Mouse (Mus musculus): ENCODE results near the gene Bcan. TPM values are rescaled to one million over a fixed set of nuclear protein-coding genes. Genes with fewer than 3 reads are reported as not detected.

Gene Bcan
- not detected for polyA plus RNA-seq (2015; fragmentation: Illumina TruSeq; extraction: RNeasy Lipid Tissue Mini Kit (QIAGEN cat#74804); ENCODE audit: insufficient read depth, low replicate concordance)

DNA sequence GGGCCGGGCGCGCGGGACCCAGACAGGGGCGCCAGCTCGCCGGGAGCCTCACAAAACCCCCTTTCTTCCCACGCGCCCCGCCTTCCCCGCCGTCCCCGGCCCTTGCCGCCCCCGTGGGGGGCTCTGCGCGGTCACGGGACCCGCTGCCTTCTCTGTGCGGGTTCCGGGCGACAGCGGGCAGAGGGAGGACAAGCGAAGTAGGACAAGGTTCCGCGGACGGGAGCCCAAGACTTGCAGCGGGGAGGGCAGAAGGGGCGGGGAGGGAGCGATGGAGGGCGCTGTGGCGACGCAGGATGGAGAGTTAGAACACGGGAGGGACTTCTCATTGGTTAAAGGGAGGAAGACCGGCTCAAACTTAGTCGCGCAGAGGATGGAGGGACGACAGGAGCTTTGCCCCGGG lies at the start of gene Bcan:
Bcan (minus strand) TSS at position 50 of the 400 bp plus-strand sequence.

DNA sequence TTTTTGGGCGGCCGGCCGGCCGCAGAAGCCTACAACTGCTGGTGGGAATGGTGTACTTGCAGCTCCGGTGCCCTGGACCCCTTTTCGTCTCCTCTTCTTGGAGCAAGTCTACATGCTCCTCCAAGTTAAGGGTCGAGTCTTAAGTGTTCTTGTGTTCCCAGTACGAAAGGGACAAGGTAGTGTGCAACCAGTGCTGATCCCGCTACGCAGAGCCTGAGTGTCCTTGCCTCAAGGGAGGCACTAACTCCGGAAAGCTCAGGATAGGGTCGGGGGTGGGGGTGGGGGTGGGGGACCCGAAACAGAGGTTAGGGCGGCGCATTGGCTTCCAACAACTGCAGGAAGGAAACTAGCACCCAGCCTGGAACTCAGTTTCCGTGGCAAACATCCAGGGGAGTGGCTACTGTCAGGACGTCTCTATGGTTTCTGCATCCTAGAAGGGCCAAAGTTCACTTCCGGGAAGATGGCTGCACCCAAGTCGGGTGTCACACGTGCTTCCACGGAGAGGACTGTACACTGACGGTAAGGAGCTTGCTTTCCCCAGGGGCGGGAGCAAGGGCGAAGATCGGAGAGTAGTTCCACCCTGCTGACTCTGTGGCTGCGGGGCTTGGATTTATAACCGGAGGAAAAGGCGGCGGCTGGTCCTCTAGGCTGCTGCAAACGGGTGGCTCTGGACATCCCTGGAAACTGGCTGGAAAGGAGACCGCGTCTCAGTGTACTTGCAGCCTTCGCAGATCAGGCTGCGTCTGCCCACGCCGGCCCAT lies 42.8 kb upstream of the Bcan start, which contains the start of gene Gpatch4:
Gpatch4 (plus strand) TSS at position 448 of the 761 bp plus-strand sequence.

DNA sequence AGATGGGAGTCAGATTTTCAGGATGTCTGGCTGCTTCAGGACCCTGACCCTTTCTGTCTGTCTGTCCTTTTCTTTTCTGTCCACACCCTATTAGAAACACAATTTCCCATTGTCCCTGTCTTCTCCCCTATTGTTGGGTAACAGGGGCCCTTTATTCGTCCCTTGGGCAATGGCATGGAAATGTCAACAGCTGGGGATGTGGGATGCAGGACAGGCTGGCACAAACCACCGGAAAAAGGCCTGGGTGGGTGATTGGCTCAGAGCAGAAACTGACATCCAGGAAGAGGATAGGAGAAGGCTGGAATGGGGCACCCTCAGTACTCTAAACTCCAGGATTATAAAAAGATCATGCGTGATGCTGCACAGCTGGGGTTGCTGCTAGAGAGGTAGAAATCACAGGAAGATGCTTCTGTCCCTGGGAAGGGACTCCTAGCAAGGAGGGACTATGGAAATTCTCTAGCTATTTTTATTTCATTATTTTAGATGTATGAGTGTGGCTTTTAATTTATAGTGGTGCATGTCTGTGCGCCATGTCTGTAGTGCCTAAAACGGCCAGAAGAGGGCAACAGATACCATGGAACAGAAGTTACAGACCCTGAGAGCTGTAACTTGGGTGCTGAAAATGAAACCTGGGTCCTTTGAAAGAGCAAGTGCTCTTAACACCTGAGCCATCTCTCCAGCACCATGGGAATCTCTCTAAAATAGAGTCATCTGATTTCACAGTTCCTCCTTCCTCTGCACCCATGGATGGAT lies 27.6 kb upstream of the Bcan start, which contains the start of gene Hapln2:
Hapln2 (minus strand) TSS at position 150 of the 753 bp plus-strand sequence.

DNA sequence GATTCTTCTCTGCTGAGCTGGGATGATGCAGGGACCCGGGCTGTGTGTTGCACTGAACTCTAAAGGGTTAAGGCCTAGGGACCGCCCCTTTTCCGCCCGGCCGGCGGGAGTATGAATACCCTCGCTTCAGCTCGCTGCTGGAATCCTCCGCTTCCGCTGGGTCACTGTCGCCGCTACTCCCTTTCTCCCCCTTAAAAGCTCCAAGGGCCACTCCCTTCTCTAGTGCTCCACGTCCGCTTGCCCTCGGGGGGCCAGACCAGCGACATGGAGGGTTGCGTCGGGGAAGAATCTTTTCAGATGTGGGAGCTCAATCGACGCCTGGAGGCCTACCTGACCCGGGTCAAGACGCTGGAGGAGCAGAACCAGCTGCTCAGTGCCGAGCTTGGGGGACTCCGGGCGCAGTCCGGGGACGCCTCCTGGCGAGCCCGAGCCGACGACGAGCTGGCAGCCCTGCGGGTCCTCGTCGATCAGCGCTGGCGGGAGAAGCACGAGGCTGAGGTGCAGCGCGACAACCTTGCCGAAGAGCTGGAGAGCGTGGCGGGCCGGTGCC lies 29.0 kb downstream of the Bcan start, which contains the start of gene Nes:
Nes (plus strand) TSS at position 140 of the 550 bp plus-strand sequence.

DNA sequence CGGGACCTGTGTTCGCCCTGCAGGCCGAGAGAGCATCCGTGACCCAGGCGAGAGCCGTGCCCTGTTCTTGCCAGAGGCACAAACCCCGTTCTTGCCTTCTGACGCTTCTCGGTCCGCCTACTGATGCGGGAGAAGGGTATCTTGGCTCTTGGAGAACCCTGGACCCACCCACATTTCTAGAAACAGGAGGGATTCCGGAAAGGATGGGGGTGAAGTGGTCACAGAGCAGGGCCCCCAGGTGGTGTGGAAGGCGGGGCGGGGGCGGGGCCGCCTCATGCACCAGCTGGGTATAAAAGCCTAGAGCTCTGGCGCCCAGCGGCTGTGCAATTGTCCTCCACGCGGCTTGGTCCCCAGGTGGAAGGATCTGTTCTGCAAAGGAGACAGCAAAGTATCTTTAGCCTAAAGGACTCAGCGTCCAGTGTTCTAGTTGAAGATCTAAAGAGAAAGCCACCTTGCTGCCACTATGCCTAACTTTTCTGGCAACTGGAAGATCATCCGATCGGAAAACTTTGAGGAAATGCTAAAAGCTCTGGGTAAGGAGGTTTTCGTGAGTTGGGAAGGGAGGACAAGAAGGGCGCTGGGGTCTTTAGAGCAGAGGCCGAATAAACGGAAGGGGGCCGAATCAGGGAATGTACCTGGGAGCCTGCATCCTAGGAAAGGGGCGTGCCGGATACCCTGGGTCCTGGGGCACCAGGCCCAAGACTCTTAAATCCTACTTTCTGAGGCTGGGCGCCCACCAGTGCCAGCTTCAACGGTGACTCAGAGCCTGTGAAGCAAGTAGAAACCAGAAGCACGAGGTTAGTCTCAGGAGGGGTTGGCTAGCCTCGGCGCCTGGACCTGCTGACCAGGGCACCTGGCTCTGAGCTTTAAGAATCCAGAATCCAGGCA lies 51.4 kb downstream of the Bcan start, which contains the start of gene Crabp2:
Crabp2 (plus strand) TSS at position 289 of the 888 bp plus-strand sequence.

Other genes with a start within 250 kb of the Bcan start
- gene Ntrk1, start 205.1 kb downstream of the Bcan start, polyA plus RNA-seq (2015; fragmentation: Illumina TruSeq; extraction: RNeasy Lipid Tissue Mini Kit (QIAGEN cat#74804); ENCODE audit: insufficient read depth, low replicate concordance): 0.08 TPM
- gene Insrr, start 203.3 kb downstream of the Bcan start, polyA plus RNA-seq (2015; fragmentation: Illumina TruSeq; extraction: RNeasy Lipid Tissue Mini Kit (QIAGEN cat#74804); ENCODE audit: insufficient read depth, low replicate concordance): 0.46 TPM
- gene Pear1, start 175.9 kb downstream of the Bcan start, polyA plus RNA-seq (2015; fragmentation: Illumina TruSeq; extraction: RNeasy Lipid Tissue Mini Kit (QIAGEN cat#74804); ENCODE audit: insufficient read depth, low replicate concordance): 11.7 TPM
- gene Sh2d2a, start 153.5 kb downstream of the Bcan start, polyA plus RNA-seq (2015; fragmentation: Illumina TruSeq; extraction: RNeasy Lipid Tissue Mini Kit (QIAGEN cat#74804); ENCODE audit: insufficient read depth, low replicate concordance): 15.6 TPM
- gene Prcc, start 114.6 kb downstream of the Bcan start, polyA plus RNA-seq (2015; fragmentation: Illumina TruSeq; extraction: RNeasy Lipid Tissue Mini Kit (QIAGEN cat#74804); ENCODE audit: insufficient read depth, low replicate concordance): 24.6 TPM
- gene Hdgf, start 93.9 kb downstream of the Bcan start, polyA plus RNA-seq (2015; fragmentation: Illumina TruSeq; extraction: RNeasy Lipid Tissue Mini Kit (QIAGEN cat#74804); ENCODE audit: insufficient read depth, low replicate concordance): 113 TPM
- 238 TPM for gene Mrpl24, start 80.7 kb downstream of the Bcan start, polyA plus RNA-seq (2015; fragmentation: Illumina TruSeq; extraction: RNeasy Lipid Tissue Mini Kit (QIAGEN cat#74804); ENCODE audit: insufficient read depth, low replicate concordance)
- gene Isg20l2, start 69.9 kb downstream of the Bcan start, polyA plus RNA-seq (2015; fragmentation: Illumina TruSeq; extraction: RNeasy Lipid Tissue Mini Kit (QIAGEN cat#74804); ENCODE audit: insufficient read depth, low replicate concordance): 65.7 TPM
- 30.4 TPM for gene Rrnad1, start 69.5 kb downstream of the Bcan start, polyA plus RNA-seq (2015; fragmentation: Illumina TruSeq; extraction: RNeasy Lipid Tissue Mini Kit (QIAGEN cat#74804); ENCODE audit: insufficient read depth, low replicate concordance)
- not detected for gene Crabp2, start 51.6 kb downstream of the Bcan start, polyA plus RNA-seq (2015; fragmentation: Illumina TruSeq; extraction: RNeasy Lipid Tissue Mini Kit (QIAGEN cat#74804); ENCODE audit: insufficient read depth, low replicate concordance)
- 2.4 TPM for gene Nes, start 29.2 kb downstream of the Bcan start, polyA plus RNA-seq (2015; fragmentation: Illumina TruSeq; extraction: RNeasy Lipid Tissue Mini Kit (QIAGEN cat#74804); ENCODE audit: insufficient read depth, low replicate concordance)
- gene Hapln2, start 27.4 kb upstream of the Bcan start, polyA plus RNA-seq (2015; fragmentation: Illumina TruSeq; extraction: RNeasy Lipid Tissue Mini Kit (QIAGEN cat#74804); ENCODE audit: insufficient read depth, low replicate concordance): not detected
- gene Gpatch4, start 42.9 kb upstream of the Bcan start, polyA plus RNA-seq (2015; fragmentation: Illumina TruSeq; extraction: RNeasy Lipid Tissue Mini Kit (QIAGEN cat#74804); ENCODE audit: insufficient read depth, low replicate concordance): 34.2 TPM
- 43.0 TPM for gene Naxe, start 58.3 kb upstream of the Bcan start, polyA plus RNA-seq (2015; fragmentation: Illumina TruSeq; extraction: RNeasy Lipid Tissue Mini Kit (QIAGEN cat#74804); ENCODE audit: insufficient read depth, low replicate concordance)
- gene Ttc24, start 78.1 kb upstream of the Bcan start, polyA plus RNA-seq (2015; fragmentation: Illumina TruSeq; extraction: RNeasy Lipid Tissue Mini Kit (QIAGEN cat#74804); ENCODE audit: insufficient read depth, low replicate concordance): not detected
- 1.8 TPM for gene Iqgap3, start 81.7 kb upstream of the Bcan start, polyA plus RNA-seq (2015; fragmentation: Illumina TruSeq; extraction: RNeasy Lipid Tissue Mini Kit (QIAGEN cat#74804); ENCODE audit: insufficient read depth, low replicate concordance)
- 77.6 TPM for gene Mef2d, start 142.1 kb upstream of the Bcan start, polyA plus RNA-seq (2015; fragmentation: Illumina TruSeq; extraction: RNeasy Lipid Tissue Mini Kit (QIAGEN cat#74804); ENCODE audit: insufficient read depth, low replicate concordance)

All from spleen, adult 10 weeks (tissue).